Mouse (Mus musculus): ENCODE data around the gene Ints13.
"Not testable (repeated sequence)": the region's sequence is repeated elsewhere in the genome, so short reads cannot be mapped to it uniquely, and the experiment has no call there.

The Ints13 gene

GRCm38 (mm10) chr6:146577310-146578109, at the start of gene Ints13:
Gene Ints13, minus strand, starts transcription at chr6:146577835.
- DNase-seq (ENCODE audit: low spot score): peak; percentile 97

GRCm38 (mm10) chr6:146616670-146617069, 39.0 kb upstream of the Ints13 start:
- DNase-seq (ENCODE audit: low spot score): no peak

GRCm38 (mm10) chr6:146615891-146616290, 38.3 kb upstream of the Ints13 start:
- DNase-seq (ENCODE audit: low spot score): no peak

GRCm38 (mm10) chr6:146614541-146614940, 36.9 kb upstream of the Ints13 start:
- DNase-seq (ENCODE audit: low spot score): no peak

GRCm38 (mm10) chr6:146613907-146614306, 36.3 kb upstream of the Ints13 start:
- DNase-seq (ENCODE audit: low spot score): no peak

- no peak for DNase-seq (ENCODE audit: low spot score)
Measured at GRCm38 (mm10) chr6:146612736-146613135, 35.1 kb upstream of the Ints13 start.

- DNase-seq (ENCODE audit: low spot score): no peak
Measured at GRCm38 (mm10) chr6:146611897-146612296, 34.3 kb upstream of the Ints13 start.

GRCm38 (mm10) chr6:146611385-146611784, 33.8 kb upstream of the Ints13 start:
- no peak for DNase-seq (ENCODE audit: low spot score)

GRCm38 (mm10) chr6:146603651-146604050, 26.0 kb upstream of the Ints13 start:
- no peak for DNase-seq (ENCODE audit: low spot score)

- no peak for DNase-seq (ENCODE audit: low spot score)
Measured at GRCm38 (mm10) chr6:146602601-146603000, 25.0 kb upstream of the Ints13 start.

- no peak for DNase-seq (ENCODE audit: low spot score)
Measured at GRCm38 (mm10) chr6:146585134-146585533, 7.5 kb upstream of the Ints13 start.

- DNase-seq (ENCODE audit: low spot score): no peak
Measured at GRCm38 (mm10) chr6:146583366-146584046, 5.9 kb upstream of the Ints13 start.

GRCm38 (mm10) chr6:146580381-146580926, 2.8 kb upstream of the Ints13 start:
- DNase-seq (ENCODE audit: low spot score): no peak

- DNase-seq (ENCODE audit: low spot score): no peak
Measured at GRCm38 (mm10) chr6:146578586-146578985, 951 bp upstream of the Ints13 start.

GRCm38 (mm10) chr6:146578111-146578531, 486 bp upstream of the Ints13 start:
- DNase-seq (ENCODE audit: low spot score): peak; percentile 66

GRCm38 (mm10) chr6:146576903-146577302, 732 bp downstream of the Ints13 start, which contains the start of gene Fgfr1op2:
Gene Fgfr1op2, plus strand, starts transcription at chr6:146577203.
- DNase-seq (ENCODE audit: low spot score): no peak

- no peak for DNase-seq (ENCODE audit: low spot score)
Measured at GRCm38 (mm10) chr6:146572073-146572472, 5.6 kb downstream of the Ints13 start.

GRCm38 (mm10) chr6:146562461-146562860, 15.2 kb downstream of the Ints13 start:
- DNase-seq (ENCODE audit: low spot score): not testable (repeated sequence)

- DNase-seq (ENCODE audit: low spot score): no peak
Measured at GRCm38 (mm10) chr6:146551326-146551725, 26.3 kb downstream of the Ints13 start.

GRCm38 (mm10) chr6:146550421-146550820, 27.2 kb downstream of the Ints13 start:
- no peak for DNase-seq (ENCODE audit: low spot score)

GRCm38 (mm10) chr6:146545289-146545865, 32.3 kb downstream of the Ints13 start:
- no peak for DNase-seq (ENCODE audit: low spot score)

- DNase-seq (ENCODE audit: low spot score): no peak
Measured at GRCm38 (mm10) chr6:146544622-146545021, 33.0 kb downstream of the Ints13 start.

GRCm38 (mm10) chr6:146540386-146540785, 37.2 kb downstream of the Ints13 start:
- no peak for DNase-seq (ENCODE audit: low spot score)
